Mouse (Mus musculus) heart, postnatal 0 days (tissue): ENCODE results near the gene Ppp1r17.

ENCODE experiments used
- CTCF ChIP-seq: IDR thresholded peaks from 2 replicates; pipeline ENCODE4 v1.5.1; 2016; ENCODE audit warnings: antibody characterized with exemption, control low read depth, low read depth
- EP300 ChIP-seq: IDR thresholded peaks from 2 replicates; pipeline ENCODE4 v1.6.1; 2016; ENCODE audit warnings: antibody characterized with exemption, low read depth

- TF ChIP-seq CTCF (no peak), EP300 (no peak)
These were observed 17.8 kb downstream of the Ppp1r17 start for GRCm38 (mm10) chr6:56035054-56035453.
